Mouse (Mus musculus) cerebellum, postnatal 36 days (tissue): ENCODE measurements around the gene Mycbpap.

ENCODE experiments used
- DNase-seq, 2 experiments: peaks; one replicate each; pipeline ENCODE4 v3.0.0; 2021 to 2022; ENCODE audit warnings: mixed read lengths in 2 of 2

Mycbpap gene

DNA sequence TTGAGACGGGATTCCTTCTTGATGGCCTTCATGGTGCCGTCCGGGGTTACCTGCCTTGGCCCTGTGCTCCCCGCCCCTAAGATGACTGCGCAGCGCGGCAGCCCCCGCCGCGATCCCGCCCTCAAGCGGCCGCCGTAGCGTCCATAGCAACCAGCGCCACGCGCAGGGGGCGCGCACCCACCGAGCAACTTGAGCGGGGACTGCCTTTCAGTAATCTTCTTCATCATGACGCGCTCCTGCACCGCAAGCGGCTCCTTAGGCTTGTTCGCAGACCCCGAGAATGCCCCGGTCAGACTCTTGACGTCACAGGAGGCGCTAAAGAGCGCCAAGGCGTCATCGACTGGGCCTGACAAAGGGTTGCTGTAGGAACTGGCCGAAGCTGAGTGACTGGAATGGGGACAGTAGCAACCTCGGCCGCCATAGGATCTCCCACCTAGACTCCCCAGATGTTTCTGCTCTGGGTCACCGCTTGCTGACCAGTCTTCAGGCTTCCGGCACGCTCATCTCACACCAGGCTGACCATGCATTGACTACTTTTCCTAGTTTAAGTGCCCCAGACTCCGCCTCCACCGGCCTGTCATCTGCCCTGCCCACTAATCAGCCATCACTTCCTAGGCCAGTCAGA is at the start of gene Mycbpap:
TSS of gene Mycbpap (minus strand) at position 524 of the 625 bp plus-strand sequence.
- peak; percentile 66 to 75 for DNase-seq

DNA sequence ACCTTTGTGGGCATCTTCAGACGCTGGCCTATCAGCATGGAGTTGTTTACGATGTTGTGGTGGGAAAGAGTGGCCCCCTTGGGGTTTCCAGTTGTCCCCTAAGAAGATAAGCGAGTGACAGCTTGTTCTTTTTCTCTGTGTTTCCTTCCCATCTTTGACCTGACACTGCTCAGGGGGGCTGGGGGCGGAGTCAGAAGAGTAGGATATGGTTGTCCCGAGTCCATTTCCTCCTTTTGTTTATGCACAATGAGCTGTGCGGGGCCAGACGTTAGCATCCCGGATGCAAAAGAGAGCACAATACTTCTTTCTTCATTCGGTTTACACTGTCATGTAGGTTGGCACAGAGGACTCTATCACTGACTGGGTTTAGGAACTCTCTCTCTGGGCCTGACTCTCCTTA is 49.1 kb upstream of the Mycbpap start:
- DNase-seq, result no peak

DNA sequence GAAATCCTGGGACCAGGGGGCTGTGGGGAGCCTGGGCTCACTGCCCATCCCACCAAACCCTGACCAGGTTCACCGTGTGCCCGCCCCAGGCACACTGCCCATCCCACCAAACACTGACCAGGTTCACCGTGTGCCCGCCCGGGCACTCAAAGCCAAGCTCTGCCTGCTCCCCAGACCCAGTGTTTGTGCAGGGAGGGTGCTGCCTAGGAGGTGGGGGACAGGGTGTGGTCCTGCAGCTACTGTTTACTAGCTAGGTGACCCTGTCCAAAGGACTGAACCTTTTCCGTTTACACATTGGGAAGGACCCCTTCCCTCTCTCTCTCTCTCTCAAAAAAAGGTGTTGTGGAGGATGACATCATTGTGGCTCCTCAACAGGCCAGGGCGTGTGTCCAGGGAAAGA is 45.8 kb upstream of the Mycbpap start:
- DNase-seq, result no peak

GRCm38 (mm10) chr11:94566534-94566933 is 45.0 kb upstream of the Mycbpap start:
- DNase-seq, result no peak

DNA sequence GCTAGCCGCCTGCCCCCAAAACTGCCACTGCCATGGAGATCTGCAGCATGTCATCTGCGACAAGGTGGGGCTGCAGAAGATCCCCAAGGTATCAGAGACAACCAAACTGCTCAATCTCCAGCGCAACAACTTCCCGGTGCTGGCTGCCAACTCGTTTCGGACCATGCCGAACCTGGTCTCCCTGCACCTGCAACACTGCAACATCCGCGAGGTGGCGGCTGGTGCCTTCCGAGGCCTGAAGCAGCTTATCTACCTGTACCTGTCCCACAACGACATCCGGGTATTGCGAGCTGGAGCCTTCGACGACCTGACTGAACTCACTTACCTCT is 43.6 kb upstream of the Mycbpap start:
- DNase-seq, result peak in 1 of 2 experiments; percentile 14

GRCm38 (mm10) chr11:94564437-94565150 is 43.1 kb upstream of the Mycbpap start, which contains the start of gene Chad:
Gene Chad, plus strand, starts transcription at chr11:94565047.
- DNase-seq, result peak in 1 of 2 experiments; percentile 18

- no peak for DNase-seq
Measured at GRCm38 (mm10) chr11:94563821-94564220, 42.3 kb upstream of the Mycbpap start.

DNA sequence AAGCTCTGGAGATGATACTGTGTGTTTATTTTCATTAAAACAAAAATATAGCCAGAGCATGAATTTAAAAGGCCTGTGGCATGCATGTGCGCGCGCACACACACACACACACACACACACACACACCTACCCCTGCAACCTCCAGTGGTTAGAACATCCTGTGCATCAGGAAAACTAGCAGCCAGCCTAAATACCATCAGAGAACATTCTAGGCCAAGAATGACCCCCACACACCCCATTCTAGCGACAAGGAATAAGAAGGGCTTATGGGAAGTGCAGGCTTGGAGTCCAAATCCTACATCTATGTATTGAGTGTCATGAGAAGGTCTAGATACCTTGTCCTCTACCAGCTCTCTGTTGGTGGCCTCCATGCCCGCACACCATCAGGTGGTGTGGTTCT is 41.8 kb upstream of the Mycbpap start:
- no peak for DNase-seq

- DNase-seq, result no peak
Measured at GRCm38 (mm10) chr11:94558226-94558625, 36.7 kb upstream of the Mycbpap start.

GRCm38 (mm10) chr11:94550442-94550744 is 28.9 kb upstream of the Mycbpap start:
- no peak for DNase-seq

GRCm38 (mm10) chr11:94549691-94550441 is 28.3 kb upstream of the Mycbpap start:
- no peak for DNase-seq

DNA sequence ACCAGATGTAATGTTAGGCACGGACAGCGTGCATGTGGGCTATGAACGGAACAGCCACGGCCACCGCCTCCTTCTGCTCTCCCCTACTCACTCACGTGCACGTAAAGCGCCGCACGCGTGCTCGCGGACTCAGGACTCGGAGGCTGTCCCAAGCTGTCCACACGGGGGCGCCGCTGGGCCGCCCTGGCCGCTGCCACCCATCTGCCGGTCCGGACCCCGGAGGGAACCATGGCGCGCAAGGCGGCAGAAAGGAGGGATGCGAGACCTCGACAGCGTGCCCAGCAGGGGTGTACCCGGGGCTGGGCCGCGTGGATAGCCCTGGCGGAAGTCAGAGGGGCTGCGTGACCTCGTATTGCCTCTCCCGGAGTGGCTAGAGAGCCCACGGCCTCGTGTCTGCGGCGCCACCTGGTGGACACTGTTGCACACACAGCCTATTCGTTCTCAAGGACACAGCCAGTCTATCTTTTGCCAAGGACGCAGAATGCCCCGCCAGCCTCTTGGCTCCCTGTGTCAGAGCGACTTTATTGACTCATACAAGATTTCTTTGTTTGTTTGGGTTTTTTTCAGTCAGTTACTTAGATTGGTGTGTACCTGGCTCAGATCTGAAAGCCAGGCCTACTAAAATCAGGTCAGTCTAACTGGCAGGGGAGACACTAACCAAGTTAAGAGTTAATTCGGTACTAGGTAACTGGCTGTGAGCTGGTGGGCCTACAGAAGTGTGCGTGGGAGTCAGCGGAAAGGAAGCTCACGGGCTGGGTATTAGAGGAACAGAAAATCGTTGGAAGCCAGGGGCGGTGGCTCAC is 27.5 kb upstream of the Mycbpap start, which contains the start of gene Rsad1:
TSS of gene Rsad1 (minus strand) at position 368 of the 803 bp plus-strand sequence.
- peak; percentile 97 to 99 for DNase-seq

GRCm38 (mm10) chr11:94548041-94548784 is 26.7 kb upstream of the Mycbpap start:
- DNase-seq, result peak in 1 of 2 experiments; percentile 64

DNA sequence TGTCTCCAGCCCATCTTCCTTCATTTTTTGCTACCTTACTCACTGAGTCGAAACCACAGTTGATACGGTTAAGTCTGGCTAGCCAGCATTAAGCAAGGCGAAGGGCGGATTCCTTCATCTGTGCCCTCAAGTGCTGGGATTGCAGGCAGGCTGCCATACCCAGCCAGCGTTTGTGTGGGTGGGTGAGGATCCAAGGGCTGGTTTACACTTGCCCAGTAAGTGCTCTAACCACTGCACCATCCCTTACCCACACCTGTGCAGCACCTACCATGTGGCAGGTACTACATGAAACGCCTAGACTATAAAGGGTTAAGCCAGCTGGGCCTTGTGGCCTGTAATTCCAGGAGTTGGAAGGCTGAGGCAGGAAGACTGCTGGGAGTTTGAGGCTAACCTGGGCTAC is 25.7 kb upstream of the Mycbpap start:
- no peak for DNase-seq

- DNase-seq, result no peak
Measured at GRCm38 (mm10) chr11:94546381-94546780, 24.8 kb upstream of the Mycbpap start.

- DNase-seq, result peak; percentile 32
Measured at GRCm38 (mm10) chr11:94544422-94544821, 22.9 kb upstream of the Mycbpap start.

DNA sequence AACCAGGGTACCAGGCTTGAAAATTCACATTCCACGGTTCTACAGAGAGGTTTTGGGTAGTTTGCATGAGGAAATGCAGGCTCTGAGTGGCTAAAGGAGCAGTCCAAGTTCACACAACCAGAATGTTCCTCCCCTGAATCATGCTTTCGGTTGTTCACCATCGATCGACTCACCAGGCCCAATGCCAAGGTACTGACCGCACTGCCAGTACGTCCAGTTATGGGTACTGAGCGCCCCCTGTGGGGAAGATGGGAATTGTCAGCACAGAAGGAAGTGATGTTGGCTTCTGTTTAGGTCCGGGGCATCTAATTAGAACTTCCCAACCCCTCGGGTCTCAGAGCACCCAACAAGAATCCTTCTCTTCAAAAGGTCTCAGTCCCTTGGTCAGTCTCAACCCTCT is 22.4 kb upstream of the Mycbpap start:
- DNase-seq, result peak; percentile 98 to 99

- peak in 1 of 2 experiments; percentile 6 for DNase-seq
Measured at GRCm38 (mm10) chr11:94543344-94543743, 21.8 kb upstream of the Mycbpap start.

- DNase-seq, result no peak
Measured at GRCm38 (mm10) chr11:94542400-94542799, 20.9 kb upstream of the Mycbpap start.

DNA sequence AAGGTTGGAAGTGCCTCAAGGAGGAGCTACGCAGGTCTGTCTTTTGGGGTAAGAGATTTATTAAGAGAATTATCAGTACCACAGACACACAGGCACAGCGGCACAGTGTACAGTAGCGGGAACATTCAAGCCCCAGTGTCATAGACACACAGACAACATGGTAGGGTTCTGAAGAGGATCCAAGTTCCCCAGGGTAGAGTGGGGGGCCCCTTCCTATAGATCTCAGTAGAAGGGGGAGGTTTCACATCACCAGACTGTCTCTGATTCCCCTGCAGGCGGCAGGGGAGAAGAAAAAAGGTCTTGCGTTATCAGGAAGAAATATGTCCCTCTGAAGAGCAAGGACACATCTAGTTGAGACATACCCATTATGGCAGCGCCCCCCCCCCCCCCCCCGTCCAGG is 18.2 kb upstream of the Mycbpap start:
- no peak for DNase-seq

- no peak for DNase-seq
Measured at GRCm38 (mm10) chr11:94538733-94539292, 17.3 kb upstream of the Mycbpap start.

- no peak for DNase-seq
Measured at GRCm38 (mm10) chr11:94533171-94533570, 11.6 kb upstream of the Mycbpap start.
